Mouse (Mus musculus): ENCODE results near the gene Lyzl6. TPM values are rescaled to one million over a fixed set of nuclear protein-coding genes. Genes with fewer than 3 reads are reported as not detected.

The Lyzl6 gene
- total and polyA plus RNA-seq, 2 experiments from 2014 or later, result not detected

- Histone ChIP-seq H3K4me1 (ENCODE audit: control insufficient read depth, insufficient read depth) (no peaks in the 10 kb centered on the region), H3K9me3 (replicated peaks; ENCODE audit: control insufficient read depth, low read length) (no peaks in the 10 kb centered on the region), H3K27me3 (ENCODE audit: control insufficient read depth, insufficient read depth, low read length) (no peaks in the 10 kb centered on the region), H3K4me2 (ENCODE audit: low read depth, low read length) (no peak overlapping the region), H3K4me3 (ENCODE audit: low read depth, low read length) (no peak overlapping the region), H3K27ac (ENCODE audit: low read depth) (no peak overlapping the region), H3K36me3 (replicated peaks; ENCODE audit: control insufficient read depth, insufficient read depth, low read length) (no peaks in the 10 kb centered on the region), H3K9ac (replicated peaks; ENCODE audit: low read depth, low read length) (no peak overlapping the region)
- WGBS, result 57% methylated on average over 13 of the region's 13 CpGs
- TF ChIP-seq EP300 (IDR thresholded peaks at IDR 0.05; ENCODE audit: low read depth), result no peak
- no peak for TF ChIP-seq CTCF (IDR thresholded peaks at IDR 0.05; ENCODE audit: low read depth)
- no peak for DNase-seq (ENCODE audit: low spot score)
- ATAC-seq (ENCODE audit: insufficient read depth, low read depth), result no peak
These were observed 28.3 kb upstream of the Lyzl6 start for GRCm38 (mm10) chr11:103666907-103667426.

- Histone ChIP-seq H3K27ac (ENCODE audit: low read depth) (no peak overlapping the region), H3K4me1 (ENCODE audit: control insufficient read depth, insufficient read depth) (no peaks in the 10 kb centered on the region), H3K36me3 (replicated peaks; ENCODE audit: control insufficient read depth, insufficient read depth, low read length) (no peaks in the 10 kb centered on the region), H3K27me3 (ENCODE audit: control insufficient read depth, insufficient read depth, low read length) (no peaks in the 10 kb centered on the region), H3K4me2 (ENCODE audit: low read depth, low read length) (no peak overlapping the region), H3K9ac (replicated peaks; ENCODE audit: low read depth, low read length) (no peak overlapping the region), H3K4me3 (ENCODE audit: low read depth, low read length) (no peak overlapping the region), H3K9me3 (replicated peaks; ENCODE audit: control insufficient read depth, low read length) (no peaks in the 10 kb centered on the region)
- 33% methylated on average over 10 of the region's 10 CpGs for WGBS
- TF ChIP-seq EP300 (IDR thresholded peaks at IDR 0.05; ENCODE audit: low read depth) (no peak), CTCF (IDR thresholded peaks at IDR 0.05; ENCODE audit: low read depth) (no peak)
- DNase-seq (ENCODE audit: low spot score) (no peak), ATAC-seq (ENCODE audit: insufficient read depth, low read depth) (no peak)
These were observed 27.7 kb upstream of the Lyzl6 start for GRCm38 (mm10) chr11:103666181-103666906.

- WGBS, result 53% methylated on average over 1 of the region's 1 CpGs
- no peak for ATAC-seq (ENCODE audit: insufficient read depth, low read depth)
- H3K27ac ChIP-seq (ENCODE audit: low read depth), result no peak overlapping the region
These were observed 27.0 kb upstream of the Lyzl6 start for GRCm38 (mm10) chr11:103665695-103666094.

GRCm38 (mm10) chr11:103663119-103663518 is 24.4 kb upstream of the Lyzl6 start:
- no peak overlapping the region for H3K27ac ChIP-seq (ENCODE audit: low read depth)
- TF ChIP-seq EP300 (IDR thresholded peaks at IDR 0.05; ENCODE audit: low read depth), result no peak
- no peak for TF ChIP-seq CTCF (IDR thresholded peaks at IDR 0.05; ENCODE audit: low read depth)
- H3K4me1 ChIP-seq (ENCODE audit: control insufficient read depth, insufficient read depth), result no peaks in the 10 kb centered on the region
- no peak overlapping the region for H3K4me2 ChIP-seq (ENCODE audit: low read depth, low read length)
- no peak overlapping the region for H3K9ac ChIP-seq (replicated peaks; ENCODE audit: low read depth, low read length)
- ATAC-seq (ENCODE audit: insufficient read depth, low read depth), result no peak
- H3K36me3 ChIP-seq (replicated peaks; ENCODE audit: control insufficient read depth, insufficient read depth, low read length), result no peaks in the 10 kb centered on the region
- H3K27me3 ChIP-seq (ENCODE audit: control insufficient read depth, insufficient read depth, low read length), result no peaks in the 10 kb centered on the region
- no peak overlapping the region for H3K4me3 ChIP-seq (ENCODE audit: low read depth, low read length)
- no peaks in the 10 kb centered on the region for H3K9me3 ChIP-seq (replicated peaks; ENCODE audit: control insufficient read depth, low read length)
- DNase-seq (ENCODE audit: low spot score), result no peak
- 83% methylated on average over 8 of the region's 8 CpGs for WGBS

More at GRCm38 (mm10) chr11:103665695-103666094, 27.0 kb upstream of the Lyzl6 start:
- no peaks in the 10 kb centered on the region for H3K27me3 ChIP-seq (ENCODE audit: control insufficient read depth, insufficient read depth, low read length)
- no peak overlapping the region for H3K9ac ChIP-seq (replicated peaks; ENCODE audit: low read depth, low read length)
- no peak for TF ChIP-seq EP300 (IDR thresholded peaks at IDR 0.05; ENCODE audit: low read depth)
- TF ChIP-seq CTCF (IDR thresholded peaks at IDR 0.05; ENCODE audit: low read depth), result no peak
- H3K4me1 ChIP-seq (ENCODE audit: control insufficient read depth, insufficient read depth), result no peaks in the 10 kb centered on the region
- H3K36me3 ChIP-seq (replicated peaks; ENCODE audit: control insufficient read depth, insufficient read depth, low read length), result no peaks in the 10 kb centered on the region
- H3K4me2 ChIP-seq (ENCODE audit: low read depth, low read length), result no peak overlapping the region
- H3K9me3 ChIP-seq (replicated peaks; ENCODE audit: control insufficient read depth, low read length), result no peaks in the 10 kb centered on the region
- no peak overlapping the region for H3K4me3 ChIP-seq (ENCODE audit: low read depth, low read length)
- DNase-seq (ENCODE audit: low spot score), result no peak

GRCm38 (mm10) chr11:103662546-103662945 is 23.9 kb upstream of the Lyzl6 start:
- Histone ChIP-seq H3K27ac (ENCODE audit: low read depth) (no peak overlapping the region), H3K4me3 (ENCODE audit: low read depth, low read length) (no peak overlapping the region), H3K4me2 (ENCODE audit: low read depth, low read length) (no peak overlapping the region), H3K4me1 (ENCODE audit: control insufficient read depth, insufficient read depth) (no peaks in the 10 kb centered on the region), H3K9ac (replicated peaks; ENCODE audit: low read depth, low read length) (no peak overlapping the region), H3K9me3 (replicated peaks; ENCODE audit: control insufficient read depth, low read length) (no peaks in the 10 kb centered on the region), H3K27me3 (ENCODE audit: control insufficient read depth, insufficient read depth, low read length) (no peaks in the 10 kb centered on the region), H3K36me3 (replicated peaks; ENCODE audit: control insufficient read depth, insufficient read depth, low read length) (no peaks in the 10 kb centered on the region)
- WGBS, result 69% methylated on average over 5 of the region's 5 CpGs
- TF ChIP-seq CTCF (IDR thresholded peaks at IDR 0.05; ENCODE audit: low read depth), result no peak
- TF ChIP-seq EP300 (IDR thresholded peaks at IDR 0.05; ENCODE audit: low read depth), result no peak
- DNase-seq (ENCODE audit: low spot score), result no peak
- no peak for ATAC-seq (ENCODE audit: insufficient read depth, low read depth)
